Mouse (Mus musculus) ovary, adult 10 weeks (tissue): ENCODE results near the gene Fam122c. TPM values are rescaled to one million over a fixed set of nuclear protein-coding genes. Genes with fewer than 3 reads are reported as not detected.

Experiments used
- polyA plus RNA-seq: library from polyadenylated mRNA; stranded (reverse); fragments of 350-450 nt; fragmentation: Illumina TruSeq; extraction: RNeasy Lipid Tissue Mini Kit (QIAGEN cat#74804); gene quantifications from one replicate; pipeline ENCODE4 v1.2.3, GENCODE M21; 2014

Fam122c gene
- polyA plus RNA-seq = not detected

GRCm38 (mm10) chrX:53273124-53273523, at the start of gene Fam122c:
TSS of gene Fam122c (plus strand) at chrX:53273424.

GRCm38 (mm10) chrX:53240011-53240410, 33.2 kb upstream of the Fam122c start, which contains the start of gene Plac1:
TSS of gene Plac1 (minus strand) at chrX:53240111.

GRCm38 (mm10) chrX:53269289-53270062, 3.7 kb upstream of the Fam122c start, which contains the start of gene Fam122b:
TSS of gene Fam122b (minus strand) at chrX:53269805.

GRCm38 (mm10) chrX:53370366-53370740, 97.1 kb downstream of the Fam122c start, which contains the start of gene Mospd1:
TSS of gene Mospd1 (minus strand) at chrX:53370502.

Other genes with a start within 250 kb of the Fam122c start
- gene Plac1, start 33.3 kb upstream of the Fam122c start, polyA plus RNA-seq = 5.1 TPM
- 87.2 TPM for gene Fam122b, start 3.6 kb upstream of the Fam122c start, polyA plus RNA-seq
- 116 TPM for gene Mospd1, start 97.1 kb downstream of the Fam122c start, polyA plus RNA-seq
- not detected for gene Etd, start 161.5 kb downstream of the Fam122c start, polyA plus RNA-seq